Mouse (Mus musculus) spleen, adult 2 months (tissue): Measurements from ENCODE around the gene Arhgef10l.

Experiments used
- CTCF ChIP-seq: fragments of 200-500 bp; IDR thresholded peaks from 2 replicates; pipeline ENCODE4 v1.5.1; 2011; ENCODE audit warnings: mild to moderate bottlenecking, inconsistent platforms; ENCODE audit not compliant: insufficient read depth, insufficient read length, insufficient replicate concordance; ENCODE audit errors: extremely low read depth
- POLR2A ChIP-seq: fragments of 200-500 bp; IDR thresholded peaks from 2 replicates; pipeline ENCODE4 v1.6.1; 2011; ENCODE audit warnings: low read depth, low read length, inconsistent platforms

DNA sequence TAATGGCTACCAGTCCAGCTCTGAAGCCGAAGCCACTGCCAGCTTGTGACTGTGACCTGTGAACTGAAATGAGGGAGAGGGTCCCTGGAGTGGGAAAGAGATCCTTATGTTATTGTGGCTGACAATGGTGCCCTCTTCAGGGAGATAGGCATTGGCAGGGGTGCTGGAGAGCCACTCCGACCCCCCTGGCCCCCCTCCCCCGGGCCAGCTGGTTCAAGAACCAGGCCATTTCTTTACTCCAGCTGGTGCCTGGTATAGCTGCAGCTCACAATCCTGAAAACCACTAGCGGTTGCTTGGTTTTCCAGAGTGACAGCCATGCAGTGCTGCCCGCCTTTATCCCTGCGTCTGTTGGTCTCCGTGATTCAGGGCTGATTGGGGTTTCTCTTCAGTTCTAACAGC is 43.3 kb upstream of the Arhgef10l start:
- TF ChIP-seq CTCF (no peak), POLR2A (no peak)
